Mouse (Mus musculus): ENCODE results near the gene Crybg2.

DNA sequence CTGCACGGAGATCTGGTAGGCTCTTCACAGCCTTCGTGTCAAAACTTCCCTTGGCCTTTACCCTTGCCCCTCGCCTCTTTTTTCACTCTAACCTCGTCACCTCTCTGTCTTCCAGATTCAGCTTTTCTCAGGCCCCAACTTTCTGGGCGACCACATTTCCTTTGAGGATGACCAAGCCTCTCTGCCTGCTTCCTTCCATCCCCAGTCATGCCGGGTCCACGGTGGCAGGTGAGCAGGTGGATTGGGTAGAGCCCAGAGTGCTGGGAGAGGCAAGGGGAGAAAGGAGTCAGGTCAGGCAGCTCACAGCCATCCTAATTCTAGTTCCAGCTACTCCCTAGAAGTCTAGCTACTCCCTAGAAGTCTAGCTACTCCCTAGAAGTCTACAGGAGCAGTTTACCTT, 21.8 kb downstream of the Crybg2 start:
- TF ChIP-seq CTCF (IDR thresholded peaks at IDR 0.05; ENCODE audit: low read depth) (no peak), EP300 (IDR thresholded peaks at IDR 0.05; ENCODE audit: low read depth) (no peak)
